Mouse (Mus musculus) heart, embryonic 16.5 days (tissue): Measurements from ENCODE around the gene Gm20388. TPM values are rescaled to one million over a fixed set of nuclear protein-coding genes. Genes with fewer than 3 reads are reported as not detected.
"Not testable (repeated sequence)": the region's sequence is repeated elsewhere in the genome, so short reads cannot be mapped to it uniquely, and the experiment has no call there.

Source experiments
- ATAC-seq: fragments of 200-750 bp; cut with Nextera tagmentation; replicated peaks from 2 replicates; pipeline ENCODE4 v1.8.0; 2017; ENCODE audit warnings: moderate number of reproducible peaks; ENCODE audit not compliant: insufficient read depth, low FRiP score; ENCODE audit errors: extremely low read depth
- H3K27ac ChIP-seq: fragments of 300-500 bp; sonication (generic); 2 replicates; pipeline ENCODE4 v1.5.1; 2014; ENCODE audit warnings: mild to moderate bottlenecking, low read length, control low read depth, moderate library complexity
- H3K27me3 ChIP-seq: fragments of 300-500 bp; sonication (generic); 2 replicates; pipeline ENCODE4 v1.6.1; 2014; ENCODE audit warnings: low read length, mixed read lengths; ENCODE audit not compliant: control insufficient read depth, insufficient read depth
- H3K36me3 ChIP-seq: fragments of 300-500 bp; sonication (generic); 2 replicates; pipeline ENCODE4 v1.6.1; 2014; ENCODE audit not compliant: control insufficient read depth, insufficient read depth
- H3K4me1 ChIP-seq: fragments of 300-500 bp; sonication (generic); 2 replicates; pipeline ENCODE4 v1.6.1; 2014; ENCODE audit warnings: low read length, mixed read lengths; ENCODE audit not compliant: control insufficient read depth, insufficient read depth
- H3K4me2 ChIP-seq: fragments of 300-500 bp; sonication (generic); 2 replicates; pipeline ENCODE4 v1.6.1; 2014; ENCODE audit warnings: low read depth, mild to moderate bottlenecking, control low read depth, low read length
- H3K4me3 ChIP-seq: fragments of 300-500 bp; sonication (generic); 2 replicates; pipeline ENCODE4 v1.5.1; 2014; ENCODE audit warnings: mild to moderate bottlenecking, control low read depth, low read length
- H3K9ac ChIP-seq: fragments of 300-500 bp; sonication (generic); 2 replicates; pipeline ENCODE4 v1.6.1; 2014; ENCODE audit warnings: low read length, control low read depth
- H3K9me3 ChIP-seq: fragments of 300-500 bp; sonication (generic); replicated peaks from 2 replicates; pipeline ENCODE4 v1.6.1; 2016; ENCODE audit warnings: low read length; ENCODE audit not compliant: control insufficient read depth
- WGBS: fragments of 180-500 bp; shearing (Covaris S2); extraction: QIAGEN DNeasy Blood & Tissue Kit; methylation state at CpG from one replicate; pipeline ENCODE4 v1.1.7; 2014; 5-methylcytosine and 5-hydroxymethylcytosine counted together
- polyA plus RNA-seq: library from polyadenylated mRNA; unstranded; fragments of >200 nt; fragmentation: Nextera tagmentation; extraction: Ambion mirVana; gene quantifications from 2 replicates; pipeline ENCODE4 v1.2.1, GENCODE M21; 2015

Gm20388 gene
- polyA plus RNA-seq, 1 experiment from 2014 or later: 4.5 TPM

- no peaks in the 10 kb centered on the region for H3K4me1 ChIP-seq
- no peak overlapping the region for H3K4me3 ChIP-seq
- H3K36me3 ChIP-seq: no peaks in the 10 kb centered on the region
- no peak for ATAC-seq
- H3K4me2 ChIP-seq: no peak overlapping the region
- no peaks in the 10 kb centered on the region for H3K9me3 ChIP-seq
- 88% methylated on average over 9 of the region's 9 CpGs for WGBS
- no peak overlapping the region for H3K9ac ChIP-seq
- no peaks in the 10 kb centered on the region for H3K27me3 ChIP-seq
- no peak overlapping the region for H3K27ac ChIP-seq
These were observed 3283.1 kb downstream of the Gm20388 start for GRCm38 (mm10) chr8:123193771-123194170.

GRCm38 (mm10) chr8:123197016-123197415 lies 3286.4 kb downstream of the Gm20388 start:
- not testable (repeated sequence) for H3K4me2 ChIP-seq, H3K36me3 ChIP-seq
- 71% methylated on average over 5 of the region's 5 CpGs for WGBS

GRCm38 (mm10) chr8:123199864-123200263 lies 3289.2 kb downstream of the Gm20388 start:
- no peak overlapping the region for H3K27ac ChIP-seq
- no peak overlapping the region for H3K4me2 ChIP-seq
- no peaks in the 10 kb centered on the region; the same call in 1 of the 2 replicates for H3K27me3 ChIP-seq
- no peak overlapping the region for H3K4me3 ChIP-seq
- no peaks in the 10 kb centered on the region for H3K9me3 ChIP-seq
- no peaks in the 10 kb centered on the region for H3K36me3 ChIP-seq
- WGBS: 46% methylated on average over 14 of the region's 14 CpGs
- no peaks in the 10 kb centered on the region for H3K4me1 ChIP-seq
- no peak for ATAC-seq
- no peak overlapping the region for H3K9ac ChIP-seq

More at GRCm38 (mm10) chr8:123197016-123197415, 3286.4 kb downstream of the Gm20388 start:
- H3K4me1 ChIP-seq, H3K9ac ChIP-seq, H3K27me3 ChIP-seq, H3K9me3 ChIP-seq, ATAC-seq, H3K4me3 ChIP-seq, H3K27ac ChIP-seq: not testable (repeated sequence)

DNA sequence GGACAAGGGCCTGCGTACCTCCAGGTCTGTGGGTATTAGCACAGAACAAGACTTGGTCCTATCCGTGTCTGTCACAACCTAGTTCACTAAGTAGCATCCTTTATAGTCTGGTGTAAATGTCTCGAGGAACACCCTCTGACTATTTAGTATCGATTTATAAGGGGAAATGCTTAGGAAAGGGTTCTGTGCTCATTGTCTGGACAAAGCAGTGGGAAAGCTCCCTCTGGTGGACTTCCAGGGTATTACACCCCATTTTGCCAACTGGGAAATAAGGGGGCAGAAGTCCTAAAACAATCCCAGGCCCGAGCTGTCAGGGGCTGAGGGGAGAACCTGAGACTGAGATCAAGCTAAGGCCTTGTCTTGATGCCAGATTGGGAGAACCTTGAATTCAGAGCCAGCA lies 3291.6 kb downstream of the Gm20388 start:
- 29% methylated on average over 5 of the region's 5 CpGs for WGBS
- ATAC-seq: no peak
- Histone ChIP-seq H3K4me1 (no peaks in the 10 kb centered on the region), H3K27ac (no peak overlapping the region), H3K9me3 (no peaks in the 10 kb centered on the region), H3K9ac (no peak overlapping the region), H3K4me3 (no peak overlapping the region), H3K27me3 (no peaks in the 10 kb centered on the region; the same call in 1 of the 2 replicates), H3K4me2 (no peak overlapping the region), H3K36me3 (peaks cover 12% of the 10 kb centered on the region)

DNA sequence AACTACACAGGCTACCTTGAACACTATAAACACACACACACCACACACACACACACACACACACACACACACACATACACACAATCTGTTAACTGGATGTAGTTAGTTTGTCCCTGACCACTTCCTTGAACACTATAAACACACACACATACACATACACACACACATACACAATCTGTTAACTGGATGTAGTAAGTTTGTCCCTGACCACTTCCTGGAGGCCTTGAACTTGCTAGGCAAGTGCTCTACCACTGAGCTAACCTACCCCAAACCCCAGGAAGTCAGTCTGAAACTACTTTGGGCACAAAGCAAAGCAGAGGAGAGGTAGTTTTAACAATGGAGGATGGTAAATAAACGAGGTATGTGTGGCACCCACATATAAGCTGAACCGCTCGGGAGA lies 3292.9 kb downstream of the Gm20388 start:
- H3K4me3 ChIP-seq: no peak overlapping the region
- H3K36me3 ChIP-seq: peaks cover 19% of the 10 kb centered on the region
- H3K4me2 ChIP-seq: no peak overlapping the region
- no peak for ATAC-seq
- H3K4me1 ChIP-seq: no peaks in the 10 kb centered on the region
- H3K9me3 ChIP-seq: no peaks in the 10 kb centered on the region
- H3K27ac ChIP-seq: no peak overlapping the region
- no peaks in the 10 kb centered on the region; the same call in 1 of the 2 replicates for H3K27me3 ChIP-seq
- no peak overlapping the region for H3K9ac ChIP-seq
- WGBS: 90% methylated on average over 3 of the region's 3 CpGs

DNA sequence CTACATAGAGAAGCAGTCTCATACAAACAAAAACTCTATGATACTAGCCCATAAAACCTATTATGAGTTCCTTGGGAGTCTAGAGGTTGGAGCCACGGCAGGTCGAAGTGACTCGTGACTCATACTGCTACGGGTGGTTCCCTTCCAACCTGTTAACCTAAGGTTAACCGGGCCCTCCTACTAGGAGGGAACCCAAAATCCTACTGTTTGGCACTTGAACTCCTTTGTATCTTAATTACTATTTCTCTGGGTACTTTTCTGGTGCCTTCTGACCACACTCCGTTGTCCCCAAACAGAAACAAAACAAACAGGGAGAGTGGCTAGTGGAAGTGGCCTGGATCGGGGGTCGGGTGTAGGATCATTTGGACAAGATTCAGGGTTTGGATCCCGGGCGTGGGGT lies 3301.2 kb downstream of the Gm20388 start:
- 33% methylated on average over 10 of the region's 10 CpGs for WGBS

DNA sequence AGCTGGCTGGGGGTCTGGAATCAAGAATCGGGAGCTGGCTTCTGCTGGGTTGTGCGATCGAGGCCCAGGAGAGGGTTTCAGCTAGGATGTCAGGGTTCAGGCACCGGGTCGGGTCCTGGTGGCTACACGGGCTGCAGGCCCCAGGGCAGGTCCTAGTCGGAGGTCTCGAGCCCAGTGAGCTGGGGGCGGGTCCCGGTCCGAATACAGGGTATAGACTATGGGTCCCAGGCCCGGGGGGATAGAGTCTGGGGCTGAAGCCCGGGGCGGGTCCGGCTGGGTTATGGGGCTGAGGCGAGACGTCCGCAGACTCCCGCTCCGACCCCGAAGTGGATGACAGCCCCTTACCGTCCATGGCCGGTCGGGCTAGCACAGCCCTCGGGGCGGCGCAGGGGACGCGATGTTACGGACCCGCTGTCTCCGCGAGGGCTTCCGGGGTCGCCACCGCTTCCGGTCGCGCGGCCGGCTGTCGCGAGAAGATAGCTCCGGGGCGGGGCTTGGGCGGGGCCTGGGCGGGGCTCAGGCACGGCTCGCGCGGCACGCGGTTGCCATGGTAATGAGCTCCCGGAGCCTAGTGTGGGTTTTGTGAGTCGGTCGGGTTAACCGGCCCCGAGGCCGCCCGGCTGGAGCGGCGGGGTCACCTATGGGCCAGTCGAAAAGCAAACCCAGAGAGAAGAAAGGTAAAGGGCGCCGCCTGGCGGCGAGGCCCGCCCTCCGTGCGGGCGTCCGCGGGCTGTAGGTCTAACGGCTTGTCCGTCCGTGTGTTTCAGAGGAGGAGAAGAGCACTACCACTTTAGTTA lies 3301.9 kb downstream of the Gm20388 start, which contains the start of the genes Chmp1a and Spata33:
Gene Chmp1a, minus strand, starts transcription at position 443 of the 797 bp plus-strand sequence.
Gene Spata33, plus strand, starts transcription at position 512 of the 797 bp plus-strand sequence.
- H3K4me1 ChIP-seq: peaks cover 23% of the 10 kb centered on the region
- WGBS: under 1% methylated on average over 76 of the region's 76 CpGs
- H3K27me3 ChIP-seq: no peaks in the 10 kb centered on the region

More for the DNA sequence above, 3301.2 kb downstream of the Gm20388 start:
- Histone ChIP-seq H3K27ac (no peak overlapping the region; the same call in 1 of the 2 replicates), H3K36me3 (peaks cover 21% of the 10 kb centered on the region), H3K9ac (peak overlapping the region; percentile 97), H3K4me2 (peak overlapping the region; percentile 79), H3K27me3 (no peaks in the 10 kb centered on the region), H3K4me3 (peak overlapping the region; percentile 95), H3K4me1 (peaks cover 23% of the 10 kb centered on the region), H3K9me3 (no peaks in the 10 kb centered on the region)
- no peak for ATAC-seq

DNA sequence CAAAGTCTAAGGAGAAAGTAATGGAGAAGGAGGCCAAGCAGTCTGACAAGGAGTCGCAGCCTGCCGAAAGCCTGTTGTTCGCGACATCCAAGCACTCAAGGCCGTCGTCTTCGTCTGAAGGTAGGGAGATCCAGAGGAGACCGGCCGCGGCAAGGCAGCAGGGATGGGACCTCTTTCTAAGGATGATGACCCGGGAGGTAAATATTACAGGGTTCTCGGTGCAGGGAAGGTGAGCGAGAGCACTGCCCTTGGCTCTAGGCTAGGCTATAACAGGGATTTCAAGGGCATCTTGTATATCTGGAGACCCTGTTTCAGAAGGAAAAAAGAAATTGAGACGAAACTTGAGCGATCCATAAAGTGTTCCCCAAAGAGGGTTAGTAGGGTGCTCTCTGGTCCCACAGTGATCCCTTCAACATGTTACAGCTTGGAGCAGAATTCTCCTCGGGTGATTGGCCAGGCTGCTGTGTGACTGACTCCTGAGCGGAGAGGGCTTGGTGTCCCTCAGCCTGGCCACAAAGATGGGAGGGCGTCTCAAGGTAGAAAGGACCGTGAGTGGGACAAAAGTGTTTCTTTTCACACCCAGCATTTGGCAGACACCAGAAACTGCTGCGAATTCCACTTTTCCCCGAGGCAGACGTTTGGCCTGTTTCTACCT lies 3302.6 kb downstream of the Gm20388 start:
- 17% methylated on average over 22 of the region's 22 CpGs for WGBS
- Histone ChIP-seq H3K27me3 (no peaks in the 10 kb centered on the region), H3K36me3 (peaks cover 12% of the 10 kb centered on the region), H3K27ac (peak overlapping the region; percentile 56; the same call in 1 of the 2 replicates), H3K9ac (peak overlapping the region; percentile 97), H3K4me1 (peaks cover 23% of the 10 kb centered on the region), H3K4me2 (peak overlapping the region; percentile 79), H3K9me3 (no peaks in the 10 kb centered on the region), H3K4me3 (peak overlapping the region; percentile 95)
- ATAC-seq: peak; percentile 2; the same call in 1 of the 2 replicates

More for the DNA sequence above, 3301.9 kb downstream of the Gm20388 start, which contains the start of the genes Chmp1a and Spata33:
- Histone ChIP-seq H3K4me3 (peak within 1 kb of the TSS; percentile 95), H3K9ac (peak within 1 kb of the TSS; percentile 97), H3K27ac (peak within 1 kb of the TSS; percentile 56; the same call in 1 of the 2 replicates), H3K4me2 (peak within 1 kb of the TSS; percentile 79), H3K9me3 (no peaks in the 10 kb centered on the region), H3K36me3 (peaks cover 16% of the 10 kb centered on the region)
- peak; percentile 92 for ATAC-seq
